Mouse (Mus musculus) lung, postnatal 0 days (tissue): ENCODE measurements around the gene Leng1.

ENCODE experiments used
- CTCF ChIP-seq: IDR thresholded peaks from 2 replicates; pipeline ENCODE4 v1.5.1; 2016; ENCODE audit warnings: antibody characterized with exemption, mild to moderate bottlenecking
- EP300 ChIP-seq: IDR thresholded peaks from 2 replicates; pipeline ENCODE4 v1.6.1; 2016; ENCODE audit warnings: antibody characterized with exemption, mild to moderate bottlenecking, control low read depth

GRCm38 (mm10) chr7:3712264-3712942 lies 46.8 kb upstream of the Leng1 start:
- TF ChIP-seq CTCF (no peak), EP300 (peak; percentile 39; the same call in 1 of the 2 replicates)
